Mouse (Mus musculus): ENCODE data around the gene Cactin.

Gene Cactin

DNA sequence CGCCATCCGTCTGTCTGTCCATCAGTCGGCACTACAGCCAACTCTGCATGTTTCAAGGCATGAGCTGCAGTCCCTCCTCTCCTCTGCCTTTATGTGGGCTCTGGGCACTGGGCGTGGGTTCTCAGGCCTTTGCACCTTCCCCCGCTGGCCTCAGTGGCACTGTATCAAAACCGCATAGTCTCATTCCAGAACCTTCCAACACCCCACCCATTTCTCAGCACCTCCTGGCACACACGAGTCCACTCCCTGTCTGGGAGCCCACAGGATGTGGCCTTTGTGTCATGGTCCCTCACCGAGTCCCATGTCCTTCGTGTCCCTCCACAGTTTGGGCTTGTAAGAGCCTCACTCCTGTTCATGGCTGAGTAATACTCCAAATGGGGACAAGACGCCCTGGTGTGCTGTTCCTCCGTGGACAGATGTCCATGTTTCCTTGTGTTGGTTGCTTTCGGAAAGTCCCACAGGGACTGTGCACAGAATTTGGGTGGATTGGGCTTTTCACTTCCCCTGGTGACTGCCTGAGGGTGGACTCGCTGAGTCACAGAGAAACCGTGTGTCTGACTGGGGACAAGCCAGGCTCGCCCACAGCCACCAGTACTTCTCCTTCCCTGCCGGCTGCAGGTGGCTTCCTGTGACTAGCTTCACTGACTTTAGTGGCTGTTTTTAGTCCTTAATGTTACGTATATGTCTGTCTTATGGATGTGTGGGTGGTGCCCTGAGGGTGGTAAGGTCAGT, 22.4 kb upstream of the Cactin start:
- peak; percentile 67 for DNase-seq

GRCm38 (mm10) chr10:81299585-81300351, 21.1 kb upstream of the Cactin start:
- DNase-seq: no peak

DNA sequence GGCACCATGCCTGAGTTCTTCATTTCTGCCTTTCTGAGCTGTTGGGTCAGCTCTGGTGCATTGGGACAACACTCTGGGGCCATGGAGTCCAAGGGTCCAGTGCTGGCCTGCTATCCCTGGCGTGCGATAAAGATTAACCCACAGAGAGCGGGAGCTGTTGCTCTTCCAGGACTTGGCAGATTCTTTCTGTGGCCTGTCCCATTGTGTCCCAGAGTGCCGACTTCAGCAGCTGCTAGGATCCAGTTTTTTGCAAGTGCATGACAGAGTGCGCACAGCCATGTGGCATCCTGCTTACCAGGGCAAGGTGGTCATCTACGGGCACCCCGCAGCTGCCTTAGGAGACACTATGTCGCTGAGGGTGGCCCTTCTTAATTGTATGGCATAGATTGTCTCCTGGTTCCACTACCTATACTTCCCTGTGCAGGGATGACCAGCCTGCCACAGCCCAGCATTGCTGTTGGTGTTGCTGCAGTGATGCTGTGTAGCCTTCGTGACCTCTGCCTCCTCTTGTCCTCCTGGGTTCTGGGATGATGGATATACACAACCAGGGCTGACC, 20.5 kb upstream of the Cactin start:
- no peak for DNase-seq

DNA sequence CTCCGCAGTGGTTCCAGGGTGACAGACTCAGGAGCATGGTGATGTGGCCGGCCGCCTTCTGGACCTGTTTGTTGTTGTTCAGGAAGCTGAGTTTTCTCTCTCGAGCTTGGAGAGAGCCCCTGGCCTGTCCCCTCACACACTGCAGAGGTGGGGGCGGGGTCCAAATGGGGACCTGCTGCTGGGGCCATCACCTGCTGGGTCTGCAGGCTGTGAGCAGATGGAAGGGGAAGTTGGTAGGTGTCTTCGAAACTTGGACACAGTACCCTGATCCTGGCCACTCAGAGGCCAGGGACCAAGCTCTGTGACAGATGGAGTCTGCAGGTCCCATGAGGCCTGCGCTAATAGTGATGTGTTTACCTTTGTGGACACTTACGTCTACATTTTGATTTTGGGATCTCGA, 19.6 kb upstream of the Cactin start:
- DNase-seq: no peak

GRCm38 (mm10) chr10:81302288-81302687, 18.6 kb upstream of the Cactin start:
- no peak for DNase-seq

DNA sequence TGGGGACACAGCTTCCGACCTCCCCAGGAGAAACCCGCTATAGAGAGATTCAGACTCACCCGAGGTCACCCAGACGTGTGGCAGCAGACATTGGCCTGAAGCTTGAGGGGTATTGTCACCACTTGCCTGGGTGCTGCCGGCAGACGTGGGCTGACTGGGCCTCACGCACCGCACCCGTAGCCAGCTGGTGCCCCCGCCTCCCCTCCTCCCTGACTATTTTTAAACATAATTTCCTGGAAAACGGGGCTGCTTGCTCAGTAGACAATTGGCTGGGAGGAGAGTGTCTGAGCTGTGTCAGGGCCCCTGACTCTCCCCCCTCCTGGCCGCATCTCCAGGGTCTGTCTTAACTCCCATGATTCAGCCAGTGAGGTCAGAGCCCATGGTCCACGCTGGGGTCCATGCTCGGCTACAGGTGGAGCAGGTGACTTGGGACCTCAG, 18.1 kb upstream of the Cactin start:
- DNase-seq: peak; percentile 53

DNA sequence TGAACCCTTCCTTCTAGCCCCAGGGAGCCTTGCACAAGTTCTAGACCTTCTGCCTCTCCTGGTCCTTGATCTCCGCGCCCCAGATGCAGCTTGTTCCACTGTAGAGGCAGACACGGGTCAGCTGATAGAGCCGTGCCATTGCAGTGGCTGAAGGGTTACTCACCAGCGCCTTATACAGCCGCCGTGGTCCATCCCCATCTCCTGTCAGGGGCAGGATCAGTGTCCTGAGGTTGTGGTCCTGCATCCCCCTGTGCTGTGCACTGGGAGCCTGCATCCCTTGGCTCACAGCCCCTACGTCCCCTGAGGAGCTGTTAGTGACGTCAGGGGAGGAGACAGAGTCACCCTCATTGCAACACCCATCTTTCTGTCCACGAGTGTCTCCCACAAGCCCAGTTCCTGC, 17.6 kb upstream of the Cactin start:
- DNase-seq: peak; percentile 51

- peak; percentile 73 for DNase-seq
These were observed 17.1 kb upstream of the Cactin start for GRCm38 (mm10) chr10:81303761-81304160.

GRCm38 (mm10) chr10:81304597-81305238, 16.2 kb upstream of the Cactin start:
- peak; percentile 83 for DNase-seq

GRCm38 (mm10) chr10:81305663-81306062, 15.2 kb upstream of the Cactin start:
- no peak for DNase-seq

GRCm38 (mm10) chr10:81306173-81306668, 14.7 kb upstream of the Cactin start:
- DNase-seq: no peak

- DNase-seq: no peak
These were observed 13.8 kb upstream of the Cactin start for GRCm38 (mm10) chr10:81306837-81307682.

DNA sequence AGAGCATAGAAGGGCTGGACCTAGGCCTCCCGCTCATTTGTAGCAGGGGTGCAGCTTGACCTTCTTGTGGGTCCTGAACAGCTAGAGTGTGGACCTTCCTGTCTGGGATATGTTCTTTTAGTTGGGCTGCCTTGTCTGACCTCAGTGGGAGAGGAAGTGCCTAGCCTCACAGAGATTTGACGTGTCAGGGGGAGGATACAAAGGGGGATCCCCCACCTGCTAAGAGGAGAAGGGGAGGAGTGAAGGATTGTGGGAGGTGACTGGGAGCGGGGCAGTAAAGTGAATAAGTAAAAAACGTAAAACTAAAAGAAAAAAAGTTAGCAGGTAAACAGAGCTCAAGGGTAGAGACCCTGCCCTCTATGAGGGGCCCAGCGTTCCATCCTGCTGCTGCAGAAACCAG, 11.3 kb upstream of the Cactin start:
- no peak for DNase-seq

GRCm38 (mm10) chr10:81313581-81313980, 7.3 kb upstream of the Cactin start:
- DNase-seq: no peak

DNA sequence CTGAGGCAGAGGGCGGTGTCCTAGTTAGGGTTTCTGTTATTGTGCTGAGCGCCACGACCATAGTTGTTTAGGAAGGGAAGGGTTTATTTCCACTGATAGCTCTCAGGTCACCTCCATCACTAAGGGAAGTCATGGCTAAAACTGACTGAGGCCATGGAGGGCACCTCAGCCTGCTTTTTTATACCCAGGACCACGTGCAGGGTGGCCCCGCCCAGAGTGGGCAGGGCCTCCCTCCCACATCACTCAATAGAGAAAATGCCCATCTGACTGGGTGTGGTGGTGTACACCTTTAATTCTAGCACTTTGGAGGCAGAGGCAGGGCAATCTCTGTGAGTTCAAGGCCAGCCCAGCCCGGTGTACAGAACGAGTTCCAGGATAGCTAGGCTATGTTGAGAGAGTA, 6.7 kb upstream of the Cactin start:
- no peak for DNase-seq

- DNase-seq: no peak
These were observed 5.3 kb upstream of the Cactin start for GRCm38 (mm10) chr10:81315587-81315986.

DNA sequence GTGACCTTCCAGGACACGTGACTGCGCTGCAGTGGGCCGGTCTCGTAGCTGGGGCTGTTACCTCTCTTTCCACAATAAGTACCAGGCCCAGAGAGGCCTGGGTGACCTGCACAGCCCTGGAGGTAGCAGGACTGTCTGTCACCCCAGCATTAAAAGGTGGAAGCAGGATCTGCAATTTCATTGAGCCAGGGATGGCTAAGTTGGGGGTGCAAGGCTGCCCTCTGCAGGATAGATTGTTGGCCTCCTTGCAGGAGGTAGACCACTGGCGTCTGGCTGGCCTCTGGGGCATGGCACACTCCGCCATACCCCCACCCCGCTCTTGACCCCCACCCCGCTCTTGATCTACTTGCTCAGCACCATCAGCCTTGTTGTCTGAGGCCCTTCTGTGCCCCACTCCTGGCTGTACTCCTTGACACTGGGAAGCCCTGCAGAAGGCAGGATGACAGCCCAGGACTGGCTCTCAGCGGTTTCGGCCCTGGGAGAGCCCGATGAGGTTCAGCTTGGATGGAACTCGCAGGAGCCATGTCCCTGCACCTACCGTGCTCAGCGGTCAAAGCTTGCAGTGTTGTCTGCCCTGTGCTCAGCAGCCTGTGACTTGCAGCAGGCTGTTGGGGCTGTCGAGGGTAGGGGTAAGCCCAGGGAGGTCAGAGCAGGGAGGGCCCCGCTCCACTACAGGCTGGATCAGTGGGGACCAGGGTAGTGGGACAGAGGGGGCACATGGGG, 4.4 kb upstream of the Cactin start:
- DNase-seq: peak; percentile 68

GRCm38 (mm10) chr10:81317273-81317672, 3.6 kb upstream of the Cactin start:
- peak; percentile 60 for DNase-seq

DNA sequence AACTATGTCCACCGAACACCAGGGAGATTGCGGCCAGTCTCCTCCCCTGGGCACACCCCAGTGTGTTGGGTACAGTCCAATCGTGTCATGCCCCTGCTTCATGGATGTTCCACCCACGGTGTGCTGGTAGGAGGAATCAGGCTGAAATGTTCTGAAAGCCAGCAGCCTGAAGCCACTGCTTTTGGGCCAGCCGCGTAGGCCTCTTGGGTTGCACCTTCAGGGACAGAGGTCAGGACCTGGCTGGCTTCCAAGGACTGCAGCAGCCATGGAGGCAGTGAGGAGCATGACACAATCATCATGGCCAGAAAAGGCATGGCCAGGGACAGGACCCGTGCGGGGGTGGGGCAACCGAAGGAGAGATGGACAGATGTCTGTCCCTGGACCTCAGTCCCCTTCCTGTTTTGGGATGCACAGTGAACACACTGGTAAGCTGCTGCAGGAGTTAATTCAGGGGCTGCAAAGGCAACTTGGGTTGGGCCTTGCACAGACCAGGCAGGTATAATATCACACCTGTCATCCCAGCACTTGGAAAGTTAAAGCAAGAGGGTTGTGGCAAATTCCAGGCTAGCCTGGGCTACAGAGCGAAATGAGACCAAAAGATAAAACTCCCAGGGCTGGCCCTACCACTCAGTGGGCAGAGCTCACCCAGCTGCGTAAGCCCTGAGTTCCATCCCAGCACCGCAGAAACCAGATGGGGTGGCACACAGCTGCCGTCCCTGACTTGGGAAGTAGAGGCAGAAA, 2.1 kb upstream of the Cactin start:
- DNase-seq: peak; percentile 61

DNA sequence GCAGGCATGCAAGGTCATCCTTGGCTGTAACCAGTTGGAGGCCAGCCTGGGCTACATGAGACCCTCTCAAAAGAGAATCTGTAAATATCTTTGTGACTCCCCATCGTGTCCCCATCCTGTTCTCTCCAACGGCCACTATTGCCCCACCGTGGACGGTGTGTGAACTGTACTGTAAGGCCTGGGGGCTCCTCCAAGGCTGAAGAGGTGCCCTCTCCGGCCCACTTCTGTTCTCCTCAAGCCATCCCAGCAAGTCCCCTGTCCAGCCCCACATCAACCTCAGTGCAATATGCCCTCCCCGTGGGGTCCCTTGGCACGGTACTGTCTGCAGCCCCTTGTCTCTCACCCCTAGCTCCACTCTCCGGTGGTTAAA, 1.6 kb upstream of the Cactin start:
- DNase-seq: peak; percentile 65
